Mouse (Mus musculus): ENCODE measurements at regions not wholly inside any gene's neighbourhood (a gene's known extent, or its start where the extent isn't known, plus 50 kb on each side); places are given as distances from the start of the nearest gene placed in this dataset.
"Not testable (repeated sequence)": the region's sequence is repeated elsewhere in the genome, so short reads cannot be mapped to it uniquely, and the experiment has no call there.

DNA sequence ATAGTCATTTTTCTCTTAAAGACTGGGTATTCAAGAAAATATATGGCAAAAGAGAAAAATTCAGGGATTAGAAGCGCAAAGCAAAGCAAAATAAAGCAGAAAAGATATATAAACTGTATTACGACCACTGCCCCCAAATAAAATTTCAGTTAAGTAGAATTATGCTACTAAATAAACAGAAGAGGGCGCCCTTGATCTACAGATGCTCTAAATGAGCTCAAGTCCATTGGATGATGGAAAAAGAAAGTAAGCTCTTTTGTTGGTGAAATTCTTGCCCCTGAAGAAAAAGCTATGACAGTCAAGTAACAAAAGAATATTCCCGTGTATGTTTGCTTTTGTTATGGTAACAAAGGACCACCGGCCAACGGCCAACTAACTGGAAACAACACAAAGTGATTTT is 165.5 kb upstream of the Stk26 start:
- DNase-seq (ENCODE audit: low spot score in 2 of 2): peak in 1 of 2 experiments; percentile 3

DNA sequence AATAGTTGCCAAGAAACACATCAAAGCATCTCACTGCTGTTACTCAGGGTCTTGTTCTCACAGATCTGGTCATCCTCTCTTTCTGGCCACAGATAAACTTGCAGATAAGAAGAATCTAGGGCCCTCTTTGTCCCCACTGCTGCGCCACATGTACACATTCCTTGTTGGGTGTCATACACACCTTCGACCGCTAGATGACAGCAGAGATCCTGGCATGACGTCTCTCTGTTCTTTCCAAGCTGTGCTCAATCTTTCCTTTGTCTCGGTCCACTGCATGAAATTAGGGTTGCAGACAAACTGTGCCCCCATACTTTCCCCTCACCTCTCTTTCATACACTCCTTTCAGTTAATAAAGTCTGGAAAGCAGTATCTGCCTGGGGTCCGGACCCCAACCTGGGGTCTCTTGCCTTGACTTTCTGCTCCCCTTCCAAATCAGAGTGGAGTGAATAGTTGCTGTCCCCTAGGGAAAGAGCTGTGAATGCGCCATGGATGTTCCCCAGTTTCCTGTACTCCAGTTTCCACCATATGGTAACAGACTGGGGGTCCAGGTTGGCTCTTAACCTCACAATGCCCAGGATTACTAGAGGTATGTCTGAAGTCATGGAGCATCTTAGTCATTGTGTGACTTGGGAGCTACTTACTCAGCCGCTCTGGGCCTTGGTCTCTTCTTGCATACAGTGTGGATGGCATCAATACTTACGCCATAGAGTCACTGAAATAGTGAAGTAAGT is 182.8 kb upstream of the Stk26 start:
- peak; percentile 28 to 33 for DNase-seq (ENCODE audit: low spot score in 2 of 2)

DNA sequence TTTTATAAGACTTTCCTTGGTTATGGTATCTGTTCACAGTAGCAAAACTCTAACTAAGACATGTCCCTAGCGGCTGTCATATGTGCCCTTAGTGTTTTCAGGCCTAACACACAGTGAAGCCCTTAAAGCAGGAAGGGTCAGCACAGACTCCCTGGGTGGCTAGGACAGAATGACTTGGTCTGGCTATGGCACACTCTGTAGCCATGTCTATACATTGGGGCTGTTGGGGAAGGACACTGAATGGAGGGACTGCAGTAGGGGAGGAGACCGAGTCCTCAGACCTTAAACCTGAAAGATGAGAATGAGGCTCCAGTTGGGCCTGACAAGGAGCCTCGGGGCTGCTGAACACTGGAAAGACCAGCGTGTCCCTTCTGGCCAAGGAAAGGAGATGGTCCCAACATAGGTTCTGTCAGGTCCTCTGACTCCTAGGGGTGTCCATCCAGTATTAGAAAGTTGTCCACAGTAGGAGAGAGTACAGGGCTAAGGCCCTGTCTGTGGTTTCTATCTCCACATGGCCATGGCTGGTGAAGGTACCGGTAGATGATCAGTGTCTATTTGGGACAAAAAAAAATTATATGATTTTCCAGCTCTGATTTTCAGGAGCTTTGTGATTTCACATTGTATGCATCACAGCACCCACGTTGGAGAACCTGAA is 183.5 kb upstream of the Stk26 start:
- DNase-seq (ENCODE audit: low spot score in 2 of 2): no peak

DNA sequence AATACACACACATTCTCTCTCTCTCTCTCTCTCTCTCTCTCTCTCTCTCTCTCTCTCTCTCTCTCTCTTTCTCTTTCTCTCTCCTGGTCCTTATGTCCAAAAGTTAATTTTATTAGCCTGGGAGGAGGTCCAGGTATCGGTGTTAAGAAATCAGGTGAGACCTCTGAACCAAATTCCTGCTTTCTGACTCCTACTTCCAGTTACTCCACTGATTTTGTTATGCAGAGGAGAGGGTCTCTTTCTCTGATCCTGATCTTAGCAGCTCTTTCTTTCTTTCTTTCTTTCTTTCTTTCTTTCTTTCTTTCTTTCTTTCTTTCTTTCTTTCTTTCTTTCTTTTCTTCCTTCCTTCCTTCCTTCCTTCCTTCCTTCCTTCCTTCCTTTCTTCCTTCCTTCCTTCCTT is 185.5 kb upstream of the Stk26 start:
- DNase-seq (ENCODE audit: low spot score in 2 of 2): not testable (repeated sequence)

DNA sequence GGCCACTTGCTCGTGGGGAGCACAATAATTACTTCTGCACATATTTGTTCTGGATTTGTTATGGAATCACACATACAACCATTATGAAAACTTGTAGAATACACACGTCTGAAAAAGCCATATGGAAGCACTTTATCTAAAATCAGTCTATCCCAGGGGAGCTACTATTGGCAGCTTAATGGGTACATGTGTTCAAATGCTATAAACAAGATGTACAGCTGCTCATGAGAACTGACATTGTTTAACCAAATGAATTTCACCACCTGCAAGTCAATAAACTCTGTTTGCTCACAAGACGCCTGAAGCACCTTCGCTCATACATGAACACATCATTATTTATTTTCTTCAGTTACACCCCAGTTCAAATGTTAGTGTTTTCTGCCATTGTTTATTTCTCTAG is 199.5 kb upstream of the Stk26 start:
- DNase-seq (ENCODE audit: low spot score in 2 of 2): no peak

DNA sequence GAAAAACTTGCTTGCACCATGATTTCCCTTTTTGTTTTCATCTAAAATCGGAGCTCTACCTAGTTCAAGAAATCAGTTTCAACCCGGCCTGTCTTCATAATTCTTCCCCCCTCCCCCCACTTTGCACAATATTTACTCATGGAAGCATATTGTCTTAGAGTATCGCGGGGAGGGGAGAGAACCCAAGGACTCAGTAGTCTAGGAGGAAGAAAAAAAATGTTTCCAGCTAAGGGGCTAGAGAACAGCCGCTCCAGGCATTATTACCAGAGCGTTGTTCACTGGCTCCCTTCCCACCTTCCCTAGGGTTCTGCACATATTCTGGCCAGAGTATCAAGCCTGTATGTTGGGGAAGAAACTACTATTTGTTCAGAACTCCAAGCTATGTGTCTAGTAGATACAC is 205.2 kb upstream of the Stk26 start:
- DNase-seq (ENCODE audit: low spot score in 2 of 2): no peak

DNA sequence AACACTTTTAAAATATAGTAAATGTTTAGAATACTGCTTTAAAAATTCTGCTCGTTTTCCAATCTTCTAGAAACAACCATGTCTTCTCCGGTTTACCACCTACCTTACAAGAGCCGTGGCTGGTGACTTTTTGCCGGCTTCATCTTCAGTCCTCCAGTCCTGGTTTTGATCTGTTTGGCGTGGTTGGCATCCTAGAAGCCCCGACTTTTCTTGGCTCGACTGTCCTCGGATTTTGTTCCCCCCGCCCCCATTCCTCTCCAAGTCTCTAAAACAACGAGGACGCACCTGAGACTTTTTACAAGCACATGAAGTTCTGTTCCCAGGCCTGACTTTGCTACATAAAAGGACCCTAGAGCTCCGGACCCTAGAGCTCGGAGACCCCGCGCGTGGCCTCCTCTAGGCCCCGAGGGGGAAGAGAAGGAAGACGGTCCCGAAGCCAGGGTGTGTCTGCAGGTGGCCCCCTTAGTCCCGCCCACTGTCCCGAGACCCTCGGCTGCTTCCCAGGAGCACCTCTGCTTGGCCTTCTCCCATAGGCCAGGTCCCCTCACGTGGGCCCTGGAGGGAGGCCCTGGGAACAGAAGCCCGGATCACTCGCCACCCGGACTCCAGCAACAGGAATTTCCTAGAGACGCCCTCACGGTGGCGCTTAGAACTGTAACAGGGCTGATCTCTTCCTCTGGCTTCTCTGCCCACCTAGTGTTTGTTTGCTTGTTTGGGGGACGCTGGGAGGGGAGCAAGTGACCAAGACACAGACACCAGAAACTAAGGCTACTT is 205.8 kb upstream of the Stk26 start:
- DNase-seq (ENCODE audit: low spot score in 2 of 2): peak in 1 of 2 experiments; percentile 9

DNA sequence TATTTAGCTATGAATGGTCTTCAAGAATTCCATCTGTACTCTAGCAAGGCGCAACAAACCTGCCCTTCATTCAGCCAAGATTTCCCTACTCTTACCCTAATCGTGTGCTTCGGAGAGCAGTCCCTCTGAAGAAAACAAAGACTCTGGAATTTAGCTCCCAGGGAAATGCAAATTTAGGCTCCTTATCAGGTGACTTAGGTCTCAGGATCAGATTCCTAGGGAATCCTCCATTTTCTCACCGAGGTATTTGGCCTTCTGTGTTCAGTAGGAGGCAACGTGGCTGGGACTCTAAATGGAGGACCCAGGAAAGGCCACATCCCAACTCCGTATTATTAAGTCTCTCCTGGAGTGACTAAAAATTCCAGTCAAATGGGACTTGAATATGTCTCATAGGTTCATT is 204.2 kb upstream of the Olfr1324 start:
- no peak for DNase-seq (ENCODE audit: low spot score in 2 of 2)

DNA sequence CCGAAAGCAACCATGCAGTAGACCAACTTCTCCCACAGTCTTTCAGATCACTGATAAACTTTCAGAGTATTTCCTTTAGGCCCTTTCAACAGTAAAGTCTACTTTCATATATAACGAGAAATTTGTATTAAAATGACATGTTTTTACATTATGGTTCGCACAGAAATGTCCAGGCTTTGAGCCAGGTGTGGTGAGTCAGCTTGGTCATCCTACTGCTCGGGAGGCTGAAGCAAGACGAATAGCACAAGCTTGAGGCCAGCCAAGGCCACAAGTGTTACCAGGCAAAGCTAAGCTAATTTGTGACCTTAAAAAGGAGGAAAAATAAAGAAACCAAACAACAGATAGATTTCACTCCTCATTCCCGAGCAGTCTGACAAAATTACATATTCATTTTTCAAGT is 197.0 kb upstream of the Olfr1324 start:
- DNase-seq (ENCODE audit: low spot score in 2 of 2): no peak

DNA sequence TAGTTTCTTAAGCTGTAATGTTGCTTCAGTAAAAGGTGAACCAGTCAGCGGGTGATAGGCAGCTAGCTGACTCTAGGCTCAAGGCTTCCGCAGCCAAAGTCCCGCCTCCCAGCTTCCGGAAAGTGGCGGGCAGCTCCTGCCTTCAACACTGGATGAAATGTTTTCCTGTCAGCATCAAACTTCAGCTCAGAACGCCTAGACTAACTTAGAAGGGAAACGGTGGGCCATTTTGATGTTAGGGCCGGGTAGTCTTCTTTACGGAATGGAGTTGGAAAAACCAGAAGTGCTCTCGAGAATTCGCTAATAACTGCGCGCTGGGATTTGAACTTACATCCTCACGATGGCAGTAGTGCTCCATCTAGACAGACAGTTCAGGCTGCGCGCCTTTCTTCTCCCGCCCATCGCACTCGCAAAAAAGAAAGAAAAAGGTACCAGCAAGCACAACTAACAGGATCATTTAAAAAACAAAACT is 194.7 kb upstream of the Olfr1324 start:
- DNase-seq (ENCODE audit: low spot score in 2 of 2): peak in 1 of 2 experiments; percentile 86

DNA sequence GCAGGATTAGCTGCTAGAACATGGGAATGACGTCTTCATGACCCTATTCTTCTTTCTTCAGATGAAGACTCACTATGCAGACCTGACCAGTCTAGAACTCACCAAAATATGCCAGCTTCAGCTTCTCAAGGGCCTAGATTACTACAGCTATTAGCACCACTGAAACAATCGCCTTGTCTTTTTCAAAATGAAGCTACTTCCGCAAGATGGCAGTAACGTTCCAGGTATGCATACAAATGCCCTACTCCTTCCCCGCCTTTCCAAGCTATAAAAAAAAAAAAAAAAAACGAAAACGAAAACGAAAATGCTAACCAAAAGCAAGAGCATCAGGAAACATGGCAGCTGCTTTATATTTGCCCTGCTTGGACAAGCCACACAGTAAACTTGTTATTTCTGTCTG is 192.6 kb upstream of the Olfr1324 start:
- DNase-seq (ENCODE audit: low spot score in 2 of 2): no peak

DNA sequence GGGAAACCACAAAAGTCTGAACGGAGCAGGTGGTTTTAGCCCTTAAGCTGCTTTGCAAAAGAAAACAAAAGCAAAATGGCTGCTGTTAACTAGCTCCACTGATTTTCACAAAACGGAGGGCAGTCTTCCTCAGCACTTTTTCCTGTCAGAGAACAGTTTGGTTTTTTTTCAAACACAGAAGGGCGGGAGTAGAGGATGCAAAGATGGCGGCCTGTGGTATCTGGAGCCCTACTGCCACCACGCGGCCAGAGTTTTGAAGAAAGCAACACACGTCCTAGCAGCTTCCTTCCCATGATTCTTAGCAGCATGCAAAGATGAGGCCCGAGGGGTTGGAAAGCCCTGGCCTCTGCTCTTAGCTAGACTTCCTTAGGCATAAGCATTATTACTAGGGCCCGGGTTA is 191.6 kb upstream of the Olfr1324 start:
- DNase-seq (ENCODE audit: low spot score in 2 of 2): peak in 1 of 2 experiments; percentile 88

DNA sequence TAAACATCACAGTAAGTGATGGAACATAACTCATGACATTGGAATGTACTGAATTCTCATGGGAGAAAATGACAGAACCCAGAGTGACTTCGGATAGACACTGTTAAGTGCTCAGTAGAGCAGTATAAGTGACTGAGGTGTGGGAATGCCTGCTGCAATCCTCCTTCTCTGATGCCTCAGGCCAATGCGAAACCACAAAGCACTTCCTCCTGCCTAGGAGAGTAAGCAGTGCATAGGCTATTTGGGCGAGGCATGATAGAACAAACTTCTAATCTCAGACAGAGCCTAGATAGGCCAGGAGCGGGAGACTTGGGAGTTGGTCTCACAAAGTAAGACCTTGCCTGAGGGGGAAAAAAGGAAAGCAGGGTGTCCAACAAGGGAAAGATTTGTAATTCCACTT is 190.6 kb upstream of the Olfr1324 start:
- no peak for DNase-seq (ENCODE audit: low spot score in 2 of 2)

DNA sequence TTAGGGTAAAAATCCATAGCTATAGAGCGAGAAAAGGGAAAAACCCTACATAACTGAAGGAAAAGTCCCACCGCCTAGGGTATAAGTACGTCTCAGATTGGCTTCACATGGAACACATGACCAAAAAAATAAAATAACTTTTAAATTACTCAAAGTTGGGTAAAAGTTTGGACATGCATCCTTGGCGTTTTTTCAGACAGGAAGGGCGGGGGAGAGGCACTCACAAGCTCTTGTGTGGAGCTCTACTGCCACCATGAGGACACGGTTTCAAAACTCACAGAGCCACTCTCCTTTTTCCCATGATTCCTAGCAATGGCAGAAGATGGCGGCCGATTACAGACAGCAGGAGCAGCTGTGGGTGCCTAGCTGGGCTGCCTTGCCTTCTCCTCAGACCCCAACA is 188.6 kb upstream of the Olfr1324 start:
- peak in 1 of 2 experiments; percentile 98 for DNase-seq (ENCODE audit: low spot score in 2 of 2)

DNA sequence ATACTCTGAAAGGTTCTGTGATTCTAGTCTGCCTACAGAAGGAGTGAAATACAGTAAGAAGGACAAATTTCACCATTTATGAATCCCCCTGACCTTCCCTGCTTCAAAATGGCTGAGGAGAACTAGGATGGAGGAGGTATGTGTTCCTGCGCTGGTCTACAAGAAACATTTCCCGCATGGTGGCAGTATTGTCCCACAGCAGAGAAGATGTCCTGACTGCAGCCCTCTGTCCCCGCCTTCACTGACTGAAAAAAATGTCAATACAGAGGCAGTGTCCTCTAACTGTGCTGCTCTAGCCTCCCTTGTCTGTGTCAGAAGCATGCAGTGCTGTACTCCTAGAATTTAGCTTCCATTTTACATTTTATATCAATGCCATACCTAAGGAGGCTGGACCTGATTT is 186.6 kb upstream of the Olfr1324 start:
- peak in 1 of 2 experiments; percentile 83 for DNase-seq (ENCODE audit: low spot score in 2 of 2)

DNA sequence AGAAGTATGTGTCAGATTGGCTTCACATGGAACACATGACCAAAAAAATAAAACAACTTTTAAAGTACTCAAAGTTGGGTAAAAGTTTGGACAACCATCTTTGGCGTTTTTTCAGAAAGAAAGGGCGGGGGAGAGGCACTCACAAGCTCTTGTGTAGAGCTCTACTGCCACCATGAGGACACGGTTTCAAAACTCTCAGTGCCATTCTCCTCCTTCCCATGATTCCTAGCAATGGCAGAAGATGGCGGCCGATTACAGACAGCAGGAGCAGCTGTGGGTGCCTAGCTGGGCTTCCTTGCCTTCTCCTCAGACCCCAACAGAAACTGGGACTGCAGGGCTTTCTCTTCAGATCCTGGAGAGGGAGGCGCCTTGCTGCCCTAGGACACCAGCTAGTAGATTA is 186.1 kb upstream of the Olfr1324 start:
- DNase-seq (ENCODE audit: low spot score in 2 of 2): peak in 1 of 2 experiments; percentile 83

DNA sequence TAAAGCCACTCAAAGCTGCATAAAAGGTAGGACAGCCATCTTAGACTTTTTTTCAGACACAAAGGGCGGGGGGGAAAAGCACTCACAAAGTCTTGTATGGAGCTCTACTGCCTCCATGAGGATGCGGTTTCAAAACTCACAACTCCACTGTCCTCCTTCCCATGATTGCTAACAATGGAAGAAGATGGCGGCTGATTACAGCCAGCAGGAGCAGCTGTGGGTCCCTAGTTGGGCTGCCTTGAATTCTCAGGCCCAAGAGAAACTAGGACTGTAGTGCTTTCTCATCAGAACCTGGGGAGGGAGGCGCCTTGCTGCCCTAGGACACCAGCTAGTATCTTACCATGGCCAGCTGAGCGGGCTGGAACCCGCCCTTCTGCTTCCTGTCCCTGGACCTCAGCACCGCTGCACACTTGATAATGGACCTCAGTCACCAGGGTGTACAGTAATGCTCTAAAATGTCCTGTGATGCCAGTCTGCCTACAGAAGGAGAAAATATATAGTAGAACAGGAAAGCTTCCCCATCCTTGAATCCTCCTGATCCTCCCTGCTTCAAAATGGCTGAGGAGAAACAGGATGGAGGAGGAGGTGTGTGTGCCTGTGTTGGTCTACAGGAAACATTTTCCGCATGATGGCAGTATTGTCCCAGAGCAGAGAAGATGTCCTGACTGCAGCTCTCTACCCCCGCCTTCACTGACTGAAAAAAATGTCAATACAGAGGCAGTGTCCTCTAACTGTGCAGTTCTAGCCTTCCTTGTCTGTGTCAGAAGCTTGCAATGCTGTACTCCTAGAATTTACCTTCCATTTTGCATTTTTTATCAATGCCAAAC is 183.7 kb upstream of the Olfr1324 start:
- peak in 1 of 2 experiments; percentile 82 for DNase-seq (ENCODE audit: low spot score in 2 of 2)

DNA sequence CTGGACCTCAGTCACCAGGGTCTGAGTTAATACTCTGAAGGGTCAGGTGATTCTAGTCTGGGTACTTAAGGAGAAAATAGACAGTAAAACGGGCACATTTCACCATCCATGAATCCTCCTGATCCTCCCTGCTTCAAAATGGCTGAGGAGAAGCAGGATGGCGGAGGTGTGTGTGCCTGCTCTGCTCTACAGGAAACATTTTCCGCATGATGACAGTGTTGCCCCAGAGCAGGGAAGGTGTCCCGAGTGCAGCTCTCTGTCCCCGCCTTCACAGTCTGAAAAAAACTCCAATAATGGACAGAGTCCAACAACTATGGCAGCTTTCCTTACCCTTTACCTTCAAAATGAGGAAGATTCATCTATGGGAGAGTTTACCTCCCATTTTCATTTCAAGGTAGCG is 179.8 kb upstream of the Olfr1324 start:
- not testable (repeated sequence) for DNase-seq (ENCODE audit: low spot score in 2 of 2)

DNA sequence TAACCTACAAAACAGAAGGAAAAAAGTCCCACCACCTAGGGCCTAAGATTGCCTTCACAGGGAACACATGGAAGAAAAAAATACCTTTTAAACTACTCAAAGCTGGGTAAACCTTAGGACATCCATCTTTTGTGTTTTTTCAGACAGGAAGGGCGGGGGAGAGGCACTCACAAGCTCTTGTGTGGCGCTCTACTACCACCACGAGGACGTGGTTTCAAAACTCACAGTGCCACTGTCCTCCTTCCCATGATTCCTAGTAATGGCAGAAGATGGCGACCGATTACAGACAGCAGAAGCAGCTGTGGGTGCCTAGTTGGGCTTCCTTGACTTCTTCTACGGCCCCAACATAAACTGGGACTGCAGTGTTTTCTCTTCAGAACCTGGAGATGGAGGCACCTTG is 179.3 kb upstream of the Olfr1324 start:
- DNase-seq (ENCODE audit: low spot score in 2 of 2): peak; percentile 19 to 93

DNA sequence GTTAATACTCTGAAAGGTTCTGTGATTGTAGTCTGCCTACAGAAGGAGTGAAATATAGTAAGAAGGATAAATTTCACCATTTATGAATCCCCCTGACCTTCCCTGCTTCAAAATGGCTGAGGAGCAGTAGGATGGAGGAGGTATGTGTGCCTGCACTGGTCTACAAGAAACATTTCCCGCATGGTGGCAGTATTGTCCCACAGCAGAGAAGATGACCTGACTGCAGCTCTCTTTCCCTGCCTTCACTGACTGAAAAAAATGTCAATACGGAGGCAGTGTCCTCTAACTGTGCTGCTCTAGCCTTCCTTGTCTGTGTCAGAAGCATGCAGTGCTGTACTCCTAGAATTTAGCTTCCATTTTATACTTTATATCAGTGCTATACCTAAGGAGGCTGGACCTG is 177.2 kb upstream of the Olfr1324 start:
- peak in 1 of 2 experiments; percentile 81 for DNase-seq (ENCODE audit: low spot score in 2 of 2)

DNA sequence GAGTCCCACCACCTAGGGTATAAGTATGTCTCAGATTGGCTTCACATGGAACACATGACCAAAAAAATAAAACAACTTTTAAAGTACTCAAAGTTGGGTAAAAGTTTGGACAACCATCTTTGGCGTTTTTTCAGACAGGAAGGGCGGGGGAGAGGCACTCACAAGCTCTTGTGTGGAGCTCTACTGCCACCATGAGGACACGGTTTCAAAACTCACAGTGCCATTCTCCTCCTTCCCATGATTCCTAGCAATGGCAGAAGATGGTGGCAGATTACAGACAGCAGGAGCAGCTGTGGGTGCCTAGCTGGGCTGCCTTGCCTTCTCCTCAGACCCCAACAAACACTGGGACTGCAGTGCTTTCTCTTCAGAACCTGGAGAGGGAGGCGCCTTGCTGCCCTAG is 176.7 kb upstream of the Olfr1324 start:
- DNase-seq (ENCODE audit: low spot score in 2 of 2): peak; percentile 10 to 91

DNA sequence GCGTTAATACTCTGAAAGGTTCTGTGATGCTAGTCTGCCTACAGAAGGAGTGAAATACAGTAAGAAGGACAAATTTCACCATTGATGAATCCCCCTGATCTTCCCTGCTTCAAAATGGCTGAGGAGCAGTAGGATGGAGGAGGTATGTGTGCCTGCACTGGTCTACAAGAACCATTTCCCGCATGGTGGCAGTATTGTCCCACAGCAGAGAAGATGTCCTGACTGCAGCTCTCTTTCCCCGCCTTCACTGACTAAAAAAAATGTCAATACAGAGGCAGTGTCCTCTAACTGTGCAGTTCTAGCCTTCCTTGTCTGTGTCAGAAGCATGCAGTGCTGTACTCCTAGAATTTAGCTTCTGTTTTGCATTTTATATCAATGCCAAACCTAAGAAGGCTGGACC is 174.6 kb upstream of the Olfr1324 start:
- peak in 1 of 2 experiments; percentile 95 for DNase-seq (ENCODE audit: low spot score in 2 of 2)
